Mouse (Mus musculus): ENCODE results near the gene Psmg4.

Psmg4 gene

DNA sequence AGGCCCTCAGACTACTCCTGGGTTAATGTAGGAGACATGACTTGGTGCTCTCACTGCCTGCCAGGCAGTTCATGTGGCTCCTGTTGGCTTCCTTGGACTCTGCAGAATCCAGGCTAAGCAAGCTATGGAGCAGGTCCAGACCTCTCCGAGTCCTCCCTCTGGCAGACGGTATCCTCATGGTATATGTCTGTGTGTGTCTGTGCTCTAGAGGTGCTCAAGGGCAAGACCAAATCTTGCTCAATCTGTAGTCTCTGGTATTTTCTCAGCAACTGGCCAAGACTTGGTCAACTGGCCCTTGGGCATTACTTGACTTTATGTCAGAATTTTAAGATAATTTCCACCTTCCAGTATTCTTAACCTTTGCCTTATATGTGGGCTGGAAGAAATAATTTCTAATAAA is 22.6 kb downstream of the Psmg4 start:
- in situ Hi-C loops (cut with MboI; ENCODE audit: unreplicated experiment in 2 of 2), result loop anchor here (5.0 to 25.0 kb wide), 6 partner anchors 447 to 1752 kb away; no protein-coding TSS in a partner anchor

GRCm38 (mm10) chr13:34187571-34187970 is 24.8 kb downstream of the Psmg4 start:
- in situ Hi-C loops (cut with MboI; ENCODE audit: unreplicated experiment in 2 of 2), result loop anchor here (5.0 to 25.0 kb wide), 6 partner anchors 445 to 1750 kb away; no protein-coding TSS in a partner anchor

GRCm38 (mm10) chr13:34192414-34193191 is 29.8 kb downstream of the Psmg4 start:
- in situ Hi-C loops (cut with MboI; ENCODE audit: unreplicated experiment in 2 of 2), result loop anchor here (5.0 to 25.0 kb wide), 5 partner anchors 440 to 1745 kb away; no protein-coding TSS in a partner anchor

GRCm38 (mm10) chr13:34193384-34193783 is 30.6 kb downstream of the Psmg4 start:
- in situ Hi-C loops (cut with MboI; ENCODE audit: unreplicated experiment in 2 of 2), result loop anchor here (5.0 to 25.0 kb wide), 5 partner anchors 439 to 1744 kb away; no protein-coding TSS in a partner anchor

DNA sequence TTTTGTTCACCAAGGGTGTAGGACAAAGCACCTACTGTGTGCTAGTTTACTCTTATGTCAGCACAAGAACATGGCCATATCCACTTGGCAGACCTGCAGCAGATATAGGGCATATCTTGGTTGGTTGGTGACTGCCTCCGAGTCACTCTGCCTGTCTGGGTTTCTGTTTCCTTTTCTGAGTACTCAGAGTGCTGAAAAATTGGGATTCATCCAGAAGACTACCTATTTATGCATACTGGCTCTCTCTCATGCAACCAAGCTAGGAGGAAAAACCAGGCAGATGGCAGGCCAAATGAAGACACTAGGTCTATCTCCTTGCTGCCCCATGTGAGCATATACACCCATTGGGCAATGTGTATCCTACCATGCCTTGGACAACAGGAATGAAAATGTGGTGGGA is 32.9 kb downstream of the Psmg4 start:
- in situ Hi-C loops (cut with MboI; ENCODE audit: unreplicated experiment in 2 of 2), result loop anchor here (25.0 kb wide), 4 partner anchors 592 to 1742 kb away; no protein-coding TSS in a partner anchor

- in situ Hi-C loops (cut with MboI; ENCODE audit: unreplicated experiment in 2 of 2), result no loop called here
These were observed 42.5 kb downstream of the Psmg4 start for GRCm38 (mm10) chr13:34205216-34205615.

DNA sequence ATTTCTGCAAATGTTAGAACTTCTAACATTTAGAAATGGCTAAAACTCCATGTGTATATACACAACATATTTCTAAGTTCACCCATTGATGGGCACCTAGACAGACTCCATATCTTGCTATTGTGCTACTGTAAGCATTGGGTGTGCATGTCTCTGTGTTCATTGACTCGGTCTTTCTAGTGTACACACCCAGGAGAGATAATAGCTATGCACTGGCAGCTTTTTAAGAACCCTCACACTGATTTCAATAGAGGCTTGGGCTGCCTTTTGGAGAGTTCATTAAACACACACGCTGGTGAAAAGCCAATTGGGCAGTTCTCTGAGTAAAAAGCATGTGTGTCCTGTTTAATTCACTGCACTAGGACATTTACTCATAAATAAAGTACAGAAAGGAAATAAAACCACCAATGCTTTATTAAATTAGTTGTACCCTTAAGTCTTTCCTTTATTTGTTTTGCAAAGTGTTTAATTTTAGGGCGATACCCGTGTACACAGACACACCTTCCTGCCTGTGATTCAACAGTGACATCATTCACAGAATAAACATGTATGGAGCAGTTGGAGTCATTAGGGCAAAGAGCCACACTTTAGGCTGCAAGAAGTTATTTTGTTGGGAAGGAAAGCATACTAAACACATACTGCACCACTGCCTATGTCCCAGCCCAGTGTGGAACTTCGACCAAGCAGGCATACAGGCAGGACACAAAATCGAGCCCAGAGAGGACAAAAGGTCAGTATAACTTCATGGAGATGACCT is 45.1 kb downstream of the Psmg4 start:
- in situ Hi-C loops (cut with MboI; ENCODE audit: unreplicated experiment in 2 of 2), result no loop called here

GRCm38 (mm10) chr13:34211261-34211775 is 48.6 kb downstream of the Psmg4 start:
- in situ Hi-C loops (cut with MboI; ENCODE audit: unreplicated experiment in 2 of 2), result no loop called here

DNA sequence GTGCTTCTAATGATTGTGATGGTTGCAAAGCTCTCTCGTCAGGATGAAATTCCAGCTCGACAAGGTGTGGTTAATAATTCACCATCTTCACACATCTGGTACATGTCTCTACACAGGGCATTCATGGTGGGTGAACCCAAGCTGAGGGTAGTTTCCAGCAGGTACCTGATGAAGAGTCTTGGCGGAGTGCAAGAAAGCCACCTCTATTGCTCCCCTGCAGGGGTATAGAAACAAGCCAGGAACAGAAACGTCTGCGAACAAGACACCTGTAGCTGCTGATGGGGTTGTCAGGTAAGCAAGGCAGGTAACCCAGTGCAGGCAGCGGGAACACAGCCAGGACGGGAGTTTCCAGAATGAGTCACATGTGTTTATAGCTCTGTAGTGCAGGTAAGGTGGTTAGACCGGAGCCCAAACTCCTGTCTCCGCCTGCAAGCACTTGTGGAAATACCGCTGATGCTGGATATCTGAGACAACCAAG is 50.0 kb downstream of the Psmg4 start:
- in situ Hi-C loops (cut with MboI; ENCODE audit: unreplicated experiment in 2 of 2), result no loop called here

GRCm38 (mm10) chr13:34214855-34215254 is 52.1 kb downstream of the Psmg4 start:
- in situ Hi-C loops (cut with MboI; ENCODE audit: unreplicated experiment in 2 of 2), result no loop called here

- in situ Hi-C loops (cut with MboI; ENCODE audit: unreplicated experiment in 2 of 2), result no loop called here
These were observed 56.0 kb downstream of the Psmg4 start for GRCm38 (mm10) chr13:34218776-34219175.

DNA sequence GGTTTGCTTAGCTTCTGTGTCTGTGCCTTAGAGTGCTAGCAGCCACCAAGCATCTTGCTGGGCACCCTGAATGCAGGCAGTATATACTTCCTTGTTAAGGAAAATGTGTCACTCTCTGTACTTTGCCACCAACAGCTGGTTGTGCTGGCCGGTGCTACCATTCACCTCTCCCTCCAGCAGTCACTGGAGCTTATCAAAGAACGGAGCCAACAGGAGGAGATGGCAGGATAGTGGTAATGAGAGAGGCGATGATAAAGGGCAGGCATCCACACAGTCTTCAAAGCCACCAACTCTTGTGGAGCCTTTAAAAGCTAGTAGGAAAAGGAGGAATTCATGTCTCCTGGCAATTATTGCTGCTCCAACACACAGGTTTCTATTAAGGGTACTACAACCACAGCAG is 57.0 kb downstream of the Psmg4 start:
- in situ Hi-C loops (cut with MboI; ENCODE audit: unreplicated experiment in 2 of 2), result no loop called here

GRCm38 (mm10) chr13:34222985-34223384 is 60.2 kb downstream of the Psmg4 start:
- in situ Hi-C loops (cut with MboI; ENCODE audit: unreplicated experiment in 2 of 2), result no loop called here

DNA sequence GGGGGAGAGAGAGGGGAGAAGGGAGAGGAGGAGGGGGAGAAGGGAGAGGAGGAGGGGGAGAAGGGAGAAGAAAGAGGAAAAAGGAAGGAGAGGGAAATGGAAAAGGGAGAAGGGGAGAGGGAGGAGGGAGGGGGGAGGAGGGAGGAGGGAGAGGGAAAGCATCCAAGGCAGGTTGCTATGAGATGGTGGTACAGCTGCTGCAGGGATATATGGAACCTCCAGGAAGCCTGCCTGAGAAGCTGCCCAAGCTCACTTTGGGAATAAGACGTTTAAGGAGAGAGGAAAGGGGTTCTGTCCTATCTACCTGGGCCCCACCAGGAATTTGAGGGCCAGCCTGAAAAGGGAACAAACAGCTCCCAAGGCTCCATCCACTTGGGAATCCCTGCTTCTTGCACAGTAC is 64.2 kb downstream of the Psmg4 start:
- in situ Hi-C loops (cut with MboI; ENCODE audit: unreplicated experiment in 2 of 2), result no loop called here

Measured in v-Abl transformed pro-B cells (cell line).